Mouse (Mus musculus) kidney, adult 18-20 months (tissue): Measurements from ENCODE around the gene Lsm8.
"Not testable (repeated sequence)": the region's sequence is repeated elsewhere in the genome, so short reads cannot be mapped to it uniquely, and the experiment has no call there.

Experiments
- DNase-seq: peaks from one replicate; pipeline ENCODE4 v3.0.0; 2021

The Lsm8 gene

GRCm38 (mm10) chr6:18848051-18848701 lies at the start of gene Lsm8:
Gene Lsm8, plus strand, starts transcription at chr6:18848579.
- DNase-seq, result peak; percentile 96

- no peak for DNase-seq
Measured at GRCm38 (mm10) chr6:18800869-18801511, 47.4 kb upstream of the Lsm8 start.

- no peak for DNase-seq
Measured at GRCm38 (mm10) chr6:18812623-18813022, 35.8 kb upstream of the Lsm8 start.

GRCm38 (mm10) chr6:18815606-18816005 lies 32.8 kb upstream of the Lsm8 start:
- no peak for DNase-seq

GRCm38 (mm10) chr6:18819343-18819742 lies 29.0 kb upstream of the Lsm8 start:
- peak; percentile 60 for DNase-seq

GRCm38 (mm10) chr6:18820246-18820645 lies 28.1 kb upstream of the Lsm8 start:
- DNase-seq, result no peak

- peak; percentile 42 for DNase-seq
Measured at GRCm38 (mm10) chr6:18822812-18823211, 25.6 kb upstream of the Lsm8 start.

- DNase-seq, result no peak
Measured at GRCm38 (mm10) chr6:18832958-18833357, 15.4 kb upstream of the Lsm8 start.

- DNase-seq, result not testable (repeated sequence)
Measured at GRCm38 (mm10) chr6:18844529-18844928, 3.9 kb upstream of the Lsm8 start.

GRCm38 (mm10) chr6:18845571-18845970 lies 2.8 kb upstream of the Lsm8 start:
- not testable (repeated sequence) for DNase-seq

GRCm38 (mm10) chr6:18848702-18849061 lies 303 bp downstream of the Lsm8 start:
- DNase-seq, result no peak

- no peak for DNase-seq
Measured at GRCm38 (mm10) chr6:18855323-18855722, 6.9 kb downstream of the Lsm8 start.

GRCm38 (mm10) chr6:18856487-18857078 lies 8.2 kb downstream of the Lsm8 start:
- no peak for DNase-seq

- DNase-seq, result no peak
Measured at GRCm38 (mm10) chr6:18866018-18866417, 17.6 kb downstream of the Lsm8 start, which contains the start of gene Ankrd7. Gene Ankrd7, plus strand, starts transcription at chr6:18866318.

GRCm38 (mm10) chr6:18889030-18889429 lies 40.7 kb downstream of the Lsm8 start:
- no peak for DNase-seq

- DNase-seq, result no peak
Measured at GRCm38 (mm10) chr6:18894142-18894541, 45.8 kb downstream of the Lsm8 start.
